Mouse (Mus musculus): Measurements from ENCODE around the gene Pum1.
"Not testable (repeated sequence)": the region's sequence is repeated elsewhere in the genome, so short reads cannot be mapped to it uniquely, and the experiment has no call there.

- not testable (repeated sequence) for TF ChIP-seq CTCF, POLR2A (IDR thresholded peaks at IDR 0.05; ENCODE audit: insufficient read depth, low read depth, low read length)
These were observed 816 bp upstream of the Pum1 start for GRCm38 (mm10) chr4:130662305-130662704.

Measured in olfactory bulb, adult 2 months (tissue).